Mouse (Mus musculus) MEL (cell line): Measurements from ENCODE around the gene Evl. TPM values are rescaled to one million over a fixed set of nuclear protein-coding genes. Genes with fewer than 3 reads are reported as not detected.

Experiments used
- DNase-seq: peaks from one replicate; pipeline ENCODE4 v3.0.0; 2011; ENCODE audit warnings: low read depth, low spot score
- H3K27ac ChIP-seq: 2 replicates; pipeline ENCODE4 v1.5.1; 2012; ENCODE audit warnings: low read depth, mild to moderate bottlenecking, control low read depth, low read length, moderate library complexity; ENCODE audit not compliant: control insufficient read depth
- H3K27me3 ChIP-seq, 2 experiments: fragments of 150-350 bp in 1 of 2; sonication (generic) in 1 of 2; 2 replicates each; pipeline ENCODE4 v1.6.1; 2012; ENCODE audit warnings: low read length in 2 of 2, mild to moderate bottlenecking in 2 of 2, improper control_type of control experiment in 1 of 2, moderate library complexity in 1 of 2; ENCODE audit not compliant: insufficient read depth in 2 of 2, control insufficient read depth in 1 of 2
- H3K36me3 ChIP-seq, 2 experiments: 2 replicates each; pipeline ENCODE4 v1.6.1; 2012 to 2014; ENCODE audit warnings: low read length in 2 of 2, improper control_type of control experiment in 1 of 2, inconsistent platforms in 1 of 2, mild to moderate bottlenecking in 1 of 2; ENCODE audit not compliant: insufficient read depth in 2 of 2, control insufficient read depth in 1 of 2
- H3K4me1 ChIP-seq, 2 experiments: fragments of 150-350 bp in 1 of 2; sonication (generic) in 1 of 2; 2 replicates each; pipeline ENCODE4 v1.6.1; 2012; ENCODE audit warnings: low read length in 2 of 2, improper control_type of control experiment in 1 of 2, mild to moderate bottlenecking in 1 of 2; ENCODE audit not compliant: insufficient read depth in 2 of 2, control insufficient read depth in 1 of 2
- H3K4me3 ChIP-seq, 2 experiments: fragments of 150-350 bp in 1 of 2; sonication (generic) in 1 of 2; 2 replicates each; pipeline ENCODE4 v1.5.1; 2012; ENCODE audit warnings: low read depth in 2 of 2, low read length in 2 of 2, mild to moderate bottlenecking in 2 of 2, moderate library complexity in 2 of 2, control low read depth in 1 of 2, improper control_type of control experiment in 1 of 2; ENCODE audit not compliant: control insufficient read depth in 1 of 2, insufficient read depth in 1 of 2
- H3K79me2 ChIP-seq: 2 replicates; pipeline ENCODE4 v1.6.1; 2012; ENCODE audit warnings: mild to moderate bottlenecking, low read length, moderate library complexity; ENCODE audit not compliant: control insufficient read depth, poor library complexity, insufficient read depth
- H3K9ac ChIP-seq: 2 replicates; pipeline ENCODE4 v1.6.1; 2012; ENCODE audit warnings: low read depth, mild to moderate bottlenecking, control low read depth, low read length, moderate library complexity; ENCODE audit not compliant: control insufficient read depth, poor library complexity, severe bottlenecking
- H3K9me3 ChIP-seq: fragments of 150-350 bp; sonication (generic); replicated peaks from 2 replicates; pipeline ENCODE4 v1.6.1; 2012; ENCODE audit warnings: mild to moderate bottlenecking, low read length, improper control_type of control experiment, moderate library complexity; ENCODE audit not compliant: insufficient read depth
- CHD1 ChIP-seq: IDR thresholded peaks from 2 replicates; pipeline ENCODE4 v1.6.1; 2012; ENCODE audit warnings: low read depth, mild to moderate bottlenecking, inconsistent platforms, low read length, improper control_type of control experiment
- CTCF ChIP-seq, 3 experiments: IDR thresholded peaks in 2 of 3; conservative IDR thresholded peaks in 1 of 3; 2 replicates each; pipeline ENCODE4 v1.5.1; 2011 to 2012; ENCODE audit warnings: low read length in 3 of 3, low read depth in 2 of 3, mild to moderate bottlenecking in 2 of 3, improper control_type of control experiment in 1 of 3, inconsistent platforms in 1 of 3, mixed read lengths in 1 of 3, moderate library complexity in 1 of 3; ENCODE audit not compliant: control insufficient read depth in 1 of 3, insufficient read depth in 1 of 3, poor library complexity in 1 of 3, severe bottlenecking in 1 of 3
- ELF1 ChIP-seq: IDR thresholded peaks from 2 replicates; pipeline ENCODE4 v1.6.1; 2014; ENCODE audit warnings: low read depth, mild to moderate bottlenecking, inconsistent platforms, low read length, improper control_type of control experiment, moderate library complexity
- EP300 ChIP-seq, 2 experiments: IDR thresholded peaks; 2 replicates each; pipeline ENCODE4 v1.6.1; 2011; ENCODE audit warnings: improper control_type of control experiment in 2 of 2, low read length in 2 of 2, low read depth in 1 of 2, mild to moderate bottlenecking in 1 of 2
- GABPA ChIP-seq: IDR thresholded peaks from 2 replicates; pipeline ENCODE4 v1.6.1; 2012; ENCODE audit warnings: low read depth, mild to moderate bottlenecking, inconsistent platforms, low read length, improper control_type of control experiment, moderate library complexity
- GATA1 ChIP-seq: IDR thresholded peaks from 2 replicates; pipeline ENCODE4 v1.6.1; 2011; ENCODE audit warnings: low read depth, low read length, improper control_type of control experiment
- JUND ChIP-seq: IDR thresholded peaks from 2 replicates; pipeline ENCODE4 v1.6.1; 2011; ENCODE audit warnings: low read depth, mild to moderate bottlenecking, improper control_type of control experiment, low read length
- KAT2A ChIP-seq: conservative IDR thresholded peaks from 2 replicates; pipeline ENCODE4 v1.6.1; 2012; ENCODE audit warnings: low read depth, low read length, improper control_type of control experiment, inconsistent platforms
- MAX ChIP-seq: IDR thresholded peaks from 2 replicates; pipeline ENCODE4 v1.6.1; 2011; ENCODE audit warnings: low read length, improper control_type of control experiment
- MAZ ChIP-seq: IDR thresholded peaks from 2 replicates; pipeline ENCODE4 v1.6.1; 2012; ENCODE audit warnings: low read depth, mild to moderate bottlenecking, inconsistent platforms, low read length, improper control_type of control experiment
- MXI1 ChIP-seq: IDR thresholded peaks from 2 replicates; pipeline ENCODE4 v1.6.1; 2011; ENCODE audit warnings: mild to moderate bottlenecking, low read depth, low read length, improper control_type of control experiment
- POLR2AphosphoS5 ChIP-seq: IDR thresholded peaks from 2 replicates; pipeline ENCODE4 v1.6.1; 2012; ENCODE audit warnings: low read depth, borderline replicate concordance, mild to moderate bottlenecking, inconsistent platforms, low read length, moderate library complexity, mixed read lengths
- RCOR1 ChIP-seq: IDR thresholded peaks from 2 replicates; pipeline ENCODE4 v1.6.1; 2012; ENCODE audit warnings: low read depth, mild to moderate bottlenecking, inconsistent platforms, low read length, improper control_type of control experiment
- SMC3 ChIP-seq: IDR thresholded peaks from 2 replicates; pipeline ENCODE4 v1.6.1; 2011; ENCODE audit warnings: low read depth, low read length, improper control_type of control experiment
- TAL1 ChIP-seq: IDR thresholded peaks from 2 replicates; pipeline ENCODE4 v1.6.1; 2012; ENCODE audit warnings: mild to moderate bottlenecking, inconsistent platforms, low read length, moderate library complexity, mixed read lengths
- TCF12 ChIP-seq: IDR thresholded peaks from 2 replicates; pipeline ENCODE4 v1.6.1; 2014; ENCODE audit warnings: low read depth, mild to moderate bottlenecking, inconsistent platforms, low read length, improper control_type of control experiment, moderate library complexity
- USF2 ChIP-seq, 2 experiments: IDR thresholded peaks; 2 replicates each; pipeline ENCODE4 v1.6.1; 2011 to 2012; ENCODE audit warnings: improper control_type of control experiment in 2 of 2, low read length in 2 of 2, borderline replicate concordance in 1 of 2, inconsistent platforms in 1 of 2, low read depth in 1 of 2, mild to moderate bottlenecking in 1 of 2; ENCODE audit not compliant: insufficient read depth in 1 of 2
- ZC3H11A ChIP-seq: IDR thresholded peaks from 2 replicates; pipeline ENCODE4 v1.6.1; 2012; ENCODE audit warnings: low read depth, mild to moderate bottlenecking, inconsistent platforms, low read length, improper control_type of control experiment
- ZKSCAN1 ChIP-seq: IDR thresholded peaks from 2 replicates; pipeline ENCODE4 v1.6.1; 2012; ENCODE audit warnings: low read depth, mild to moderate bottlenecking, inconsistent platforms, low read length, improper control_type of control experiment, moderate library complexity
- ZMIZ1 ChIP-seq: IDR thresholded peaks from 2 replicates; pipeline ENCODE4 v1.6.1; 2012; ENCODE audit warnings: low read depth, mild to moderate bottlenecking, inconsistent platforms, low read length, improper control_type of control experiment, moderate library complexity
- polyA plus RNA-seq, 2 experiments: library from polyadenylated mRNA; stranded (reverse) in 1 of 2; unstranded in 1 of 2; fragments of >175 nt in 1 of 2; fragments of >200 nt in 1 of 2; gene quantifications; 2 replicates each; pipeline versions ENCODE4 v1.2.1 to v1.2.4; 2012; ENCODE audit warnings: low replicate concordance in 2 of 2, low read depth in 1 of 2; ENCODE audit not compliant: insufficient read length in 2 of 2, insufficient read depth in 1 of 2, missing spikeins in 1 of 2
- total RNA-seq: library from RNA; depleted of rRNA; stranded (reverse); fragments of 300-350 nt; gene quantifications from 2 replicates; pipeline ENCODE4 v1.2.3, GENCODE M21; 2012

Evl gene
- total and polyA plus RNA-seq, 3 experiments: not detected

DNA sequence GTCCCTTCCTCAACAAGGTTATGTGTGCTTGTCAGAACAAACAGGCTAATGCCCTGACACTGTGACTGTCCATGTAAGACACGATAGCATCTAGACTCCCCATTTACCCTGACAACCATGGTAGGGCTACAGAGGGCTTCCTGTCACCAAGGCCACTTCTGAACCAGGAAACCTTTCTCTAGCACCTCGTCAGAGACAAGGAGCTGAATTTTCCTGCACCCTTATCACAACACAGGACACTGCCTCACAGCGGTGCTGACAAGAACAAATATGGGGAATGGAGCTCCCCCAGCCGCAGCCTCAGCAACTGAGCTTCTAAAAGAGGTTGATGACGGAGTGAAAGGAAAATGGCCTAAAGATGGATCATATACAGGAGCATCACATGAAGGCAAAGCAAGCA lies 82.9 kb downstream of the Evl start:
- Histone ChIP-seq H3K27me3 (no peaks in the 10 kb centered on the region), H3K79me2 (no peaks in the 10 kb centered on the region), H3K9me3 (no peaks in the 10 kb centered on the region), H3K9ac (no peak overlapping the region), H3K4me3 (no peak overlapping the region), H3K27ac (no peak overlapping the region), H3K4me1 (no peaks in the 10 kb centered on the region), H3K36me3 (no peaks in the 10 kb centered on the region)
- TF ChIP-seq CHD1 (no peak), GABPA (no peak), EP300 (IDR thresholded peaks at IDR 0.05; ENCODE audit: low read depth in 1 of 2, low read length in 2 of 2) (no peak), ZMIZ1 (no peak), RCOR1 (no peak), MXI1 (no peak), CTCF (IDR thresholded peaks at IDR 0.05 in 2 of 3, conservative IDR thresholded peaks at IDR 0.05 in 1 of 3; ENCODE audit: control insufficient read depth in 1 of 3, insufficient read depth in 1 of 3, low read depth in 2 of 3, low read length in 3 of 3, poor library complexity in 1 of 3, severe bottlenecking in 1 of 3) (no peak), MAX (no peak), POLR2AphosphoS5 (no peak), TCF12 (no peak), USF2 (IDR thresholded peaks at IDR 0.05; ENCODE audit: borderline replicate concordance in 1 of 2, insufficient read depth in 1 of 2, low read depth in 1 of 2, low read length in 2 of 2) (no peak), JUND (no peak), TAL1 (no peak), KAT2A (no peak), GATA1 (no peak), ELF1 (no peak), ZKSCAN1 (no peak), MAZ (no peak), SMC3 (no peak), ZC3H11A (no peak)
- DNase-seq: no peak

DNA sequence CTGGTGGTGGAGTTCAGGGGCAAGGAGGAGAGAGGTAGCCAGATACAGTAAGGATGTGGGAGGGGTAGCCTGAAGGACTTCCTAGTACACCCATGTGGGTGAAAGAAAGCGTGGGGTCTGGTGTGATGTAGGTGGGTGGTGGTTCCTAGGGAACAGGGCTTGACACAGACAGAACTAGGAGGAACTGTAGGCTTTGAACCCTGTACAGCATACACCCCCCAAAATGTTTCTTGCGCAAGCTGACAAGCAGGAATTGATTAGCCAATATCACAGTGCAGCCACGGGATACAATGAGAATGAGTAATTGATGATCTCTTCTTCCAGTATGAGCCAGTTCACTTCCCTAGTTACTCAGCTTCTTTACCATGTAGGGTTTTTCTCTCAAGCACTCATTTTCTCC lies 84.6 kb downstream of the Evl start:
- H3K79me2 ChIP-seq: no peaks in the 10 kb centered on the region
- no peaks in the 10 kb centered on the region for H3K27me3 ChIP-seq
- no peaks in the 10 kb centered on the region for H3K9me3 ChIP-seq
- TF ChIP-seq POLR2AphosphoS5: no peak
- H3K36me3 ChIP-seq: no peaks in the 10 kb centered on the region
- H3K4me1 ChIP-seq: no peaks in the 10 kb centered on the region
- no peak overlapping the region for H3K4me3 ChIP-seq
- no peak overlapping the region for H3K9ac ChIP-seq
- no peak overlapping the region for H3K27ac ChIP-seq
- DNase-seq: no peak
